Mouse (Mus musculus): ENCODE results near the gene Cct7. TPM values are rescaled to one million over a fixed set of nuclear protein-coding genes. Genes with fewer than 3 reads are reported as not detected.
A peak's percentile ranks its signal among the peaks of the same experiment; 100 is the strongest.

The Cct7 gene
- 668 and 694 TPM in 2 replicates for polyA plus RNA-seq (2015; fragmentation: Nextera tagmentation; extraction: Ambion mirVana)

GRCm38 (mm10) chr6:85450697-85451663, at the start of gene Cct7:
Gene Cct7, plus strand, starts transcription at chr6:85451514.
- Histone ChIP-seq H3K4me2 (peak within 1 kb of the TSS; percentile 95), H3K27me3 (no peaks in the 10 kb centered on the region), H3K36me3 (ENCODE audit: poor library complexity, severe bottlenecking) (peaks cover 21% of the 10 kb centered on the region), H3K4me3 (peak within 1 kb of the TSS; percentile 87), H3K9ac (peak within 1 kb of the TSS; percentile 94), H3K9me3 (replicated peaks) (no peaks in the 10 kb centered on the region), H3K27ac (peak within 1 kb of the TSS; percentile 91), H3K4me1 (peaks cover 42% of the 10 kb centered on the region)
- WGBS, result 3% methylated on average over 83 of the region's 96 CpGs
- ATAC-seq, result peak; percentile 96

- 49% methylated on average over 2 of the region's 2 CpGs for WGBS
- 0 out of 2 replicates have a peak overlapping the region, but pooled peaks have one; percentile 4 for H3K27ac ChIP-seq
- no peak overlapping the region for H3K4me2 ChIP-seq
- H3K4me3 ChIP-seq, result no peak overlapping the region
- H3K27me3 ChIP-seq, result peaks cover 13% of the 10 kb centered on the region
- no peaks in the 10 kb centered on the region for H3K36me3 ChIP-seq (ENCODE audit: poor library complexity, severe bottlenecking)
- no peak overlapping the region for H3K9ac ChIP-seq
- ATAC-seq, result no peak
- H3K9me3 ChIP-seq (replicated peaks), result no peaks in the 10 kb centered on the region
- H3K4me1 ChIP-seq, result peaks cover 15% of the 10 kb centered on the region
Measured at GRCm38 (mm10) chr6:85402613-85403012, 48.7 kb upstream of the Cct7 start.

- ATAC-seq, result no peak
- Histone ChIP-seq H3K27ac (peak overlapping the region; percentile 41; the same call in 1 of the 2 replicates), H3K4me2 (no peak overlapping the region), H3K4me1 (peaks cover 15% of the 10 kb centered on the region), H3K36me3 (ENCODE audit: poor library complexity, severe bottlenecking) (no peaks in the 10 kb centered on the region), H3K9me3 (replicated peaks) (no peaks in the 10 kb centered on the region), H3K4me3 (no peak overlapping the region), H3K27me3 (peaks cover 17% of the 10 kb centered on the region), H3K9ac (no peak overlapping the region)
- 60% methylated on average over 10 of the region's 10 CpGs for WGBS
Measured at GRCm38 (mm10) chr6:85403039-85403438, 48.3 kb upstream of the Cct7 start.

GRCm38 (mm10) chr6:85409003-85409402, 42.3 kb upstream of the Cct7 start:
- no peaks in the 10 kb centered on the region for H3K36me3 ChIP-seq (ENCODE audit: poor library complexity, severe bottlenecking)
- peak overlapping the region; percentile 29 for H3K4me3 ChIP-seq
- peak overlapping the region; percentile 60 for H3K9ac ChIP-seq
- no peak for ATAC-seq
- WGBS, result 1% methylated on average over 31 of the region's 31 CpGs
- peak overlapping the region; percentile 57 for H3K4me2 ChIP-seq
- H3K4me1 ChIP-seq, result peaks cover 7% of the 10 kb centered on the region
- H3K27me3 ChIP-seq, result peaks cover 43% of the 10 kb centered on the region
- H3K27ac ChIP-seq, result no peak overlapping the region
- H3K9me3 ChIP-seq (replicated peaks), result no peaks in the 10 kb centered on the region

GRCm38 (mm10) chr6:85410771-85411273, 40.5 kb upstream of the Cct7 start:
- Histone ChIP-seq H3K27me3 (peaks cover 43% of the 10 kb centered on the region), H3K4me1 (peaks cover 7% of the 10 kb centered on the region), H3K4me3 (no peak overlapping the region), H3K9ac (no peak overlapping the region), H3K4me2 (no peak overlapping the region), H3K36me3 (ENCODE audit: poor library complexity, severe bottlenecking) (no peaks in the 10 kb centered on the region), H3K27ac (no peak overlapping the region), H3K9me3 (replicated peaks) (no peaks in the 10 kb centered on the region)
- peak; percentile 89 for ATAC-seq
- WGBS, result 9% methylated on average over 13 of the region's 13 CpGs

GRCm38 (mm10) chr6:85415829-85416228, 35.5 kb upstream of the Cct7 start:
- Histone ChIP-seq H3K9me3 (replicated peaks) (no peaks in the 10 kb centered on the region), H3K4me3 (no peak overlapping the region), H3K36me3 (ENCODE audit: poor library complexity, severe bottlenecking) (no peaks in the 10 kb centered on the region), H3K27me3 (no peaks in the 10 kb centered on the region), H3K4me2 (no peak overlapping the region), H3K4me1 (no peaks in the 10 kb centered on the region), H3K27ac (no peak overlapping the region), H3K9ac (no peak overlapping the region)
- WGBS, result 42% methylated on average over 3 of the region's 3 CpGs
- no peak for ATAC-seq

GRCm38 (mm10) chr6:85419150-85419549, 32.2 kb upstream of the Cct7 start:
- no peak overlapping the region for H3K27ac ChIP-seq
- no peak overlapping the region for H3K4me2 ChIP-seq
- no peak overlapping the region for H3K4me3 ChIP-seq
- H3K9ac ChIP-seq, result no peak overlapping the region
- 88% methylated on average over 2 of the region's 2 CpGs for WGBS
- no peaks in the 10 kb centered on the region for H3K9me3 ChIP-seq (replicated peaks)
- no peaks in the 10 kb centered on the region for H3K4me1 ChIP-seq
- ATAC-seq, result no peak
- H3K36me3 ChIP-seq (ENCODE audit: poor library complexity, severe bottlenecking), result no peaks in the 10 kb centered on the region
- peaks cover 9% of the 10 kb centered on the region; the same call in 1 of the 2 replicates for H3K27me3 ChIP-seq

GRCm38 (mm10) chr6:85423836-85424379, 27.4 kb upstream of the Cct7 start, which contains the start of gene Noto:
Gene Noto, plus strand, starts transcription at chr6:85423886.
- no peak for ATAC-seq
- H3K4me1 ChIP-seq, result no peaks in the 10 kb centered on the region
- H3K36me3 ChIP-seq (ENCODE audit: poor library complexity, severe bottlenecking), result no peaks in the 10 kb centered on the region
- peaks cover 16% of the 10 kb centered on the region; the same call in 1 of the 2 replicates for H3K27me3 ChIP-seq
- no peak within 1 kb of the TSS for H3K4me3 ChIP-seq
- H3K4me2 ChIP-seq, result no peak within 1 kb of the TSS
- no peaks in the 10 kb centered on the region for H3K9me3 ChIP-seq (replicated peaks)
- 11% methylated on average over 28 of the region's 28 CpGs for WGBS
- no peak within 1 kb of the TSS for H3K9ac ChIP-seq
- H3K27ac ChIP-seq, result no peak within 1 kb of the TSS

- H3K4me1 ChIP-seq, result peaks cover 7% of the 10 kb centered on the region; the same call in 1 of the 2 replicates
- H3K9ac ChIP-seq, result peak overlapping the region; percentile 81
- H3K27me3 ChIP-seq, result no peaks in the 10 kb centered on the region
- H3K9me3 ChIP-seq (replicated peaks), result no peaks in the 10 kb centered on the region
- peak overlapping the region; percentile 92 for H3K4me2 ChIP-seq
- H3K4me3 ChIP-seq, result peak overlapping the region; percentile 63
- no peak overlapping the region for H3K27ac ChIP-seq
- WGBS, result 50% methylated on average over 8 of the region's 8 CpGs
- ATAC-seq, result peak; percentile 69
- H3K36me3 ChIP-seq (ENCODE audit: poor library complexity, severe bottlenecking), result no peaks in the 10 kb centered on the region
Measured at GRCm38 (mm10) chr6:85431274-85431841, 20.0 kb upstream of the Cct7 start.

GRCm38 (mm10) chr6:85431842-85432431, 19.4 kb upstream of the Cct7 start, which contains the start of gene Smyd5:
Gene Smyd5, plus strand, starts transcription at chr6:85431989.
- Histone ChIP-seq H3K27me3 (no peaks in the 10 kb centered on the region), H3K4me2 (peak within 1 kb of the TSS; percentile 92), H3K9me3 (replicated peaks) (no peaks in the 10 kb centered on the region), H3K27ac (no peak within 1 kb of the TSS), H3K36me3 (ENCODE audit: poor library complexity, severe bottlenecking) (no peaks in the 10 kb centered on the region), H3K4me1 (peaks cover 7% of the 10 kb centered on the region; the same call in 1 of the 2 replicates), H3K4me3 (peak within 1 kb of the TSS; percentile 63), H3K9ac (peak within 1 kb of the TSS; percentile 81)
- WGBS, result under 1% methylated on average over 39 of the region's 39 CpGs
- ATAC-seq, result peak; percentile 83

GRCm38 (mm10) chr6:85433865-85434264, 17.4 kb upstream of the Cct7 start:
- ATAC-seq, result no peak
- no peak overlapping the region for H3K4me2 ChIP-seq
- H3K9me3 ChIP-seq (replicated peaks), result no peaks in the 10 kb centered on the region
- H3K4me3 ChIP-seq, result no peak overlapping the region
- H3K27ac ChIP-seq, result no peak overlapping the region
- H3K4me1 ChIP-seq, result peaks cover 7% of the 10 kb centered on the region; the same call in 1 of the 2 replicates
- WGBS, result 90% methylated on average over 5 of the region's 5 CpGs
- peaks cover 5% of the 10 kb centered on the region for H3K36me3 ChIP-seq (ENCODE audit: poor library complexity, severe bottlenecking)
- no peak overlapping the region for H3K9ac ChIP-seq
- no peaks in the 10 kb centered on the region for H3K27me3 ChIP-seq

All from forebrain, embryonic 13.5 days (tissue).